Mouse (Mus musculus) hindbrain, embryonic 10.5 days (tissue): ENCODE data around the gene Synpo2. TPM values are rescaled to one million over a fixed set of nuclear protein-coding genes. Genes with fewer than 3 reads are reported as not detected.

Experiments used
- DNase-seq: peaks from one replicate; pipeline ENCODE4 v3.0.0-alpha.2; 2017; ENCODE audit warnings: low spot score
- H3K27ac ChIP-seq: fragments of 300-500 bp; sonication (generic); 2 replicates; pipeline ENCODE4 v1.5.1; 2016; ENCODE audit warnings: mild to moderate bottlenecking, moderate library complexity
- H3K27me3 ChIP-seq: fragments of 300-500 bp; sonication (generic); 2 replicates; pipeline ENCODE4 v1.6.1; 2016; ENCODE audit warnings: mild to moderate bottlenecking; ENCODE audit not compliant: poor library complexity, insufficient read depth, severe bottlenecking
- H3K36me3 ChIP-seq: fragments of 300-500 bp; sonication (generic); 2 replicates; pipeline ENCODE4 v1.6.1; 2016; ENCODE audit warnings: mild to moderate bottlenecking, moderate library complexity
- H3K4me1 ChIP-seq: fragments of 300-500 bp; sonication (generic); replicated peaks from 2 replicates; pipeline ENCODE4 v1.6.1; 2016; ENCODE audit warnings: mild to moderate bottlenecking
- H3K4me3 ChIP-seq: fragments of 300-500 bp; sonication (generic); 2 replicates; pipeline ENCODE4 v1.5.1; 2016; ENCODE audit warnings: mild to moderate bottlenecking, moderate library complexity
- H3K9me3 ChIP-seq: fragments of 300-500 bp; sonication (generic); 2 replicates; pipeline ENCODE4 v1.6.1; 2016; ENCODE audit warnings: mild to moderate bottlenecking, moderate library complexity
- WGBS: fragments of 180-500 bp; shearing (Covaris S2); methylation state at CpG from one replicate; pipeline ENCODE4 v1.1.7; 2016; 5-methylcytosine and 5-hydroxymethylcytosine counted together
- polyA plus RNA-seq: library from polyadenylated mRNA; unstranded; fragments of >200 nt; fragmentation: Nextera tagmentation; extraction: Ambion mirVana; gene quantifications from 2 replicates; pipeline ENCODE4 v1.2.1, GENCODE M21; 2016

The Synpo2 gene
- polyA plus RNA-seq, 1 experiment from 2014 or later, result 2.8 TPM

DNA sequence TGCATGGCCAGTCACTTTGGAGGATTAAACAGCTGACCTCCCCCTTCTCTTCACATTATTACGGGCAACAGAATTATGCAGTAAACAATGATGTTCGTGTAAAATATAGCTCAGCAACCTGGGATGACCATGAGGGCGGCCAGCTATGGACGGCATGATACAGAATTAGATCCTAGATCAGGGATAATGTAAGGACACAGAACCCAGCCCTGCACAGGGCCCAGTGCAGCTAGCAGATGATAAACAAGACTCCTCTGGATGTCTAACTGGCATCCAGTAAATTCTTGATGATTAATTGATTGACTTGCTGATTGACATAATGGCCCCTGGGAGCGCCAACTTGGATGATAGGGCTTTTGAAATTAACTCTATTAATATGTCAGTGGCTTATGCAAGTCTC lies 83.0 kb downstream of the Synpo2 start:
- Histone ChIP-seq H3K4me3 (no peak overlapping the region), H3K27me3 (no peaks in the 10 kb centered on the region), H3K36me3 (no peaks in the 10 kb centered on the region), H3K27ac (no peak overlapping the region), H3K9me3 (no peaks in the 10 kb centered on the region), H3K4me1 (no peaks in the 10 kb centered on the region)
- DNase-seq, result no peak
- 89% methylated on average over 5 of the region's 5 CpGs for WGBS

- Histone ChIP-seq H3K27me3 (no peaks in the 10 kb centered on the region), H3K4me1 (no peaks in the 10 kb centered on the region), H3K36me3 (no peaks in the 10 kb centered on the region), H3K4me3 (no peak overlapping the region), H3K27ac (no peak overlapping the region), H3K9me3 (no peaks in the 10 kb centered on the region)
- no peak for DNase-seq
- WGBS, result 81% methylated on average over 8 of the region's 8 CpGs
Measured at GRCm38 (mm10) chr3:123150523-123151135, 85.3 kb downstream of the Synpo2 start.

- Histone ChIP-seq H3K27me3 (no peaks in the 10 kb centered on the region), H3K27ac (no peak overlapping the region), H3K4me1 (no peaks in the 10 kb centered on the region), H3K9me3 (no peaks in the 10 kb centered on the region), H3K4me3 (no peak overlapping the region), H3K36me3 (no peaks in the 10 kb centered on the region)
- DNase-seq, result no peak
- WGBS, result 83% methylated on average over 10 of the region's 10 CpGs
Measured at GRCm38 (mm10) chr3:123149380-123150162, 86.4 kb downstream of the Synpo2 start.

DNA sequence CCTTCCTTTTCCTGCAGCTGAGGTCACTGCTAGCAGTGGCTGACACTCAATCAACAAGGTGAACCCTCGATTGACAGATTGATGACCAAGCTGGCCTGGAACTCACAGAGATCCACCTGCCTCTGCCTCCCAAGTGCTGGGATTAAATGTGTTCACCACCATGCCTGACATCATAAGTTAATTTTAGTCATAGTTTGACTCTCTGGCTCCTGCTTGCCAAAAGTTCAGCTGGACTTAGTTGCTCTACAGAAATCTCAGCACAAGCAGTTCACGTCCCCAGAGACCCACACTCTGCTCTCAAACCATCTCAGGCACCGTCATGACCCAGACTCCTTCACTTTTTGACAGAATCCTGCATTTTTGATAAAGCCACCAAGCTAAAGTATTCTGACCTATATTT lies 87.3 kb downstream of the Synpo2 start:
- Histone ChIP-seq H3K27me3 (no peaks in the 10 kb centered on the region), H3K4me3 (no peak overlapping the region), H3K27ac (no peak overlapping the region), H3K9me3 (no peaks in the 10 kb centered on the region), H3K36me3 (no peaks in the 10 kb centered on the region), H3K4me1 (no peaks in the 10 kb centered on the region)
- whole genome bisulfite sequencing, result 84% methylated on average over 3 of the region's 3 CpGs
- no peak for DNase-seq

GRCm38 (mm10) chr3:123146557-123146956 lies 89.4 kb downstream of the Synpo2 start:
- DNase-seq, result no peak
- WGBS, result 82% methylated on average over 8 of the region's 8 CpGs
- H3K9me3 ChIP-seq, result no peaks in the 10 kb centered on the region

GRCm38 (mm10) chr3:123145942-123146341 lies 90.0 kb downstream of the Synpo2 start:
- Histone ChIP-seq H3K4me3 (no peak overlapping the region), H3K27ac (no peak overlapping the region), H3K9me3 (no peaks in the 10 kb centered on the region), H3K4me1 (no peaks in the 10 kb centered on the region), H3K36me3 (no peaks in the 10 kb centered on the region), H3K27me3 (no peaks in the 10 kb centered on the region)
- no peak for DNase-seq
- 90% methylated on average over 4 of the region's 4 CpGs for WGBS

More at GRCm38 (mm10) chr3:123146557-123146956, 89.4 kb downstream of the Synpo2 start:
- H3K27me3 ChIP-seq, result no peaks in the 10 kb centered on the region
- H3K4me3 ChIP-seq, result no peak overlapping the region
- H3K4me1 ChIP-seq, result no peaks in the 10 kb centered on the region
- H3K27ac ChIP-seq, result no peak overlapping the region
- no peaks in the 10 kb centered on the region for H3K36me3 ChIP-seq

DNA sequence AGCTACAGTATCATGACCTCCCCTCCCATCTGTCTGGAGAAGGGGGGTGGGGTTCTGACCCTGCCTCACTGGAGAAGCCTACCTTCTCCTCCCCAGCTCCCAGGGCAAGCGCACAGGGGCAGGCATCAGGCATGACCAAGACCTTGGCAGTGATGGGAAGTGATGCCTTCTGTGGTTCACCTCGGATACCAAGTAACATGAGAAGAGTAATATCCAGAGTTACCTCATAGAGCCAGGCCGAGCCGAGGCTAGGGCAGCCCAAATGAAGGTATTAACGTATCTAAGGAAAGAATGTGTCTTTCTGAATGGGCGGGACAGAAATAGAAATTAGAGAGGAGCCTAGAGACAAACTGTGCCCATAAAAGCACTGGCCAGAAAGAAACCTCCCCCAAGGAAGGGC lies 92.5 kb downstream of the Synpo2 start:
- H3K9me3 ChIP-seq, result no peaks in the 10 kb centered on the region
- 84% methylated on average over 6 of the region's 6 CpGs for WGBS
- no peak for DNase-seq

DNA sequence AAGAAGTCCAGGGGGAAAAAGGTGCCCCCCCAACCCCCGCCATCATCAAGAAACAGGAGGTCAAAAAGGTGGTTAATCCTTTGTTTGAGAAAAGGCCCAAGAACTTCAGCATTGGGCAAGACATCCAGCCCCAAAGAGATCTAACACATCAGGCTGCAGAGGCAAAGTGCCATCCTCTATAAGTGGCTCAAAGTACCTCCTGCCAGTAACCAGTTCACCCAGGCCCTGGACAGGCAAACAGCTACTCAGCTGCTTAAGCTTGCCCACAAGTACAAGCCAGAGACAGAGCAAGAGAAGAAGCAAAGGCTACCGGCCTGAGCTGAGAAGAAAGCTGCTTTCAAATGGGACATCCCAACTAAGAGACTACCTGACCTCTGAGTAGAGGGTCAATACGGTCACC lies 93.7 kb downstream of the Synpo2 start:
- Histone ChIP-seq H3K9me3 (no peaks in the 10 kb centered on the region), H3K27me3 (no peaks in the 10 kb centered on the region), H3K4me1 (no peaks in the 10 kb centered on the region), H3K27ac (no peak overlapping the region), H3K36me3 (no peaks in the 10 kb centered on the region), H3K4me3 (no peak overlapping the region)
- DNase-seq, result no peak
- 81% methylated on average over 3 of the region's 3 CpGs for WGBS

More for the DNA sequence above, 92.5 kb downstream of the Synpo2 start:
- H3K36me3 ChIP-seq, result no peaks in the 10 kb centered on the region
- H3K27me3 ChIP-seq, result no peaks in the 10 kb centered on the region
- H3K27ac ChIP-seq, result no peak overlapping the region
- no peaks in the 10 kb centered on the region for H3K4me1 ChIP-seq
- no peak overlapping the region for H3K4me3 ChIP-seq

- H3K36me3 ChIP-seq, result no peaks in the 10 kb centered on the region
- H3K27ac ChIP-seq, result no peak overlapping the region
- H3K4me3 ChIP-seq, result no peak overlapping the region
- H3K27me3 ChIP-seq, result no peaks in the 10 kb centered on the region
- 86% methylated on average over 6 of the region's 6 CpGs for WGBS
- H3K4me1 ChIP-seq, result no peaks in the 10 kb centered on the region
- no peak for DNase-seq
- no peaks in the 10 kb centered on the region for H3K9me3 ChIP-seq
Measured at GRCm38 (mm10) chr3:123141069-123141468, 94.9 kb downstream of the Synpo2 start.

GRCm38 (mm10) chr3:123140134-123140533 lies 95.8 kb downstream of the Synpo2 start:
- H3K9me3 ChIP-seq, result no peaks in the 10 kb centered on the region
- H3K27me3 ChIP-seq, result no peaks in the 10 kb centered on the region
- no peaks in the 10 kb centered on the region for H3K36me3 ChIP-seq
- 89% methylated on average over 3 of the region's 3 CpGs for WGBS
- DNase-seq, result no peak
- H3K4me1 ChIP-seq, result no peaks in the 10 kb centered on the region
- H3K27ac ChIP-seq, result no peak overlapping the region
- H3K4me3 ChIP-seq, result no peak overlapping the region

- 73% methylated on average over 5 of the region's 5 CpGs for WGBS
- no peaks in the 10 kb centered on the region for H3K36me3 ChIP-seq
- DNase-seq, result no peak
- H3K27ac ChIP-seq, result no peak overlapping the region
- H3K9me3 ChIP-seq, result no peaks in the 10 kb centered on the region
- H3K27me3 ChIP-seq, result no peaks in the 10 kb centered on the region
- no peak overlapping the region for H3K4me3 ChIP-seq
- H3K4me1 ChIP-seq, result no peaks in the 10 kb centered on the region
Measured at GRCm38 (mm10) chr3:123139619-123140018, 96.3 kb downstream of the Synpo2 start.

DNA sequence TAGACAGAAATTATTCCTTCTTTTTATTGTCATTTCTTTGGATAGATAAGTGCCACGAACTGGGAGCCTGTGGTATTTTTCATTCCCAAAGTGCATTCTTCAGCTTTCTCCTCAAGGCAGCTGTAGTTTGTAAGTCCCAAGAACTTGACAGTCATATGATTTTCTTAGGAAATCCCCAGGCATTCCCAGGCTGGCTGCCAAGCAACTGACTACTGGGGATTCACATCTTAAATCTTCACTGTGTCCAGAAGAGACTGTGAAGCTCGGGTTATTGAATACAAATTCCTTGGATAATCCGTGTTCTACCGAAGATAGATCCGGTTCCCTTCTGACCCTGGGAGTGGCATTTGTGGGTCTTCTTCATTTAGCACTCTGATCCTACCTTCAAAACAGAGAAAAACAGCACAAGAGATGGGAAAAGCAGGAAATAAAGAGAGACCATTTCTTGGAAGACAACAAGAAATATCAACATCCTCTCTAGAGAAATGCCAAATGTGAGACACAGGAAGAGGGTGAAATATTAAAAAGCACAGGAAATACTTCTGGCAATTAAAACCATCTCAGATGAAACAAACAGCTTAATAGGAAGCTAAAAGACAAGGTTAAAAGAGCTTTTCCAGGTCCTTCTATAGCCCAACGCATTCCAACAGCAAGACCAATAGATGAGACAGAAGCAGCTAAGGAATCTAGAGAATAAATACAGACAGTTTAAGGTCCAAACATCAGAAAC lies 97.5 kb downstream of the Synpo2 start:
- no peaks in the 10 kb centered on the region for H3K27me3 ChIP-seq
- H3K9me3 ChIP-seq, result no peaks in the 10 kb centered on the region
- H3K27ac ChIP-seq, result no peak overlapping the region
- no peaks in the 10 kb centered on the region for H3K4me1 ChIP-seq
- WGBS, result 86% methylated on average over 6 of the region's 6 CpGs
- no peaks in the 10 kb centered on the region for H3K36me3 ChIP-seq
- no peak for DNase-seq
- H3K4me3 ChIP-seq, result no peak overlapping the region

DNA sequence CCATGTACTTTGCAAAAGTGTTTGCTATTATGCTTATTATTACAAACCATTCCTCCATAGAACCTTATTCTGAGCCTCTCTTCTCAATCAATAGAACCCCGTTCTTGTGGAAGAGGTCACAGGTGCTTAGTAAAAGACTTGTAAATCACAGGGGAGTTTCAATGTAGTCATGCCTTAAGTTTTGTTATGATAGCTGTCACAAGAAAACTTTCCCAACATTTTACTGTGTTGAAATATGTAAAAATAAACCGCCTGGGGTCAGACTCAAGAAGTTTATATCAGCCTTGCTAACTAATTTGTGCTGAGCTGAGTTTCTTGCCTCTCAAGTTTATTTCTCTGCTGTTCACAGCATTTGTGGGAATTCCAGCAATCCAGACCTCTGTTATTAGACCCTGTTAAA lies 103.8 kb downstream of the Synpo2 start:
- no peak overlapping the region for H3K27ac ChIP-seq
- no peaks in the 10 kb centered on the region for H3K36me3 ChIP-seq
- no peaks in the 10 kb centered on the region for H3K4me1 ChIP-seq
- no peaks in the 10 kb centered on the region for H3K27me3 ChIP-seq
- no peak overlapping the region for H3K4me3 ChIP-seq
- 77% methylated on average over 2 of the region's 2 CpGs for WGBS
- DNase-seq, result no peak
- H3K9me3 ChIP-seq, result no peaks in the 10 kb centered on the region
